Mouse (Mus musculus) lung, postnatal 25 days (tissue): Measurements from ENCODE around the gene Celf2.

ENCODE experiments used
- DNase-seq: peaks from one replicate; pipeline ENCODE4 v3.0.0; 2022; ENCODE audit warnings: low spot score

Gene Celf2

DNA sequence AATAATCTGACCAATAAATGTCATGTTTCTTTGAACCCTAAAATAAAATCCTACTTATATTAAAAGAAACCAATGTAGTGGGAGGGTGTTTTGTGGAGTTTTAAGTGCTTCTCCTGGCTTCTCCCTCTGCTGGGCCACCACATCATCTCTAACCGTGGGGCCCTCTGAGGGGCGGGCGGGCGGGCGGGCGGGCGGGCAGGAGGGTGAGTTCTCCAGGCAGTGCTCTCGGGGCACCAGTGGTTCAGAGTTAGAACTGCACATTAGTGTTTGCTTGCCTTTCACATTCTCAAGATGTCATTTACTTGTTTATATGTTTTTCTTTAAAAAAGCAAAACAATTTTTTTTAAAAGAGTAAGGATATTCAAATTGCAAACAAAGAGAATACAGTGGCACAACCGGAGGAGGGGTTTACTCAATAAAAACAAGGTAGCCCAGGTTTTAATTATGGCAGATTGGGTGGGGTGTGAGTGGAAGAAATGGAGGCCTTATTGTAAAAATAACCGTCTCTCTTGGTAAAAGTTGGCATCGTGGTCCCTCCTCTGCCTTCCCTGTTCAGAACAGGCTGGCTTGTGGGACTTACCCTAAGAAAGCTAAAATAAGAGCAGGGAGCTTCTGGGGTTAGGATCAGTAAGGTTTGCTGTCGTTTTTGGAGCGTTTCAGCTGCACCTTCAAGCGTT is 962.8 kb downstream of the Celf2 start:
- no peak for DNase-seq

DNA sequence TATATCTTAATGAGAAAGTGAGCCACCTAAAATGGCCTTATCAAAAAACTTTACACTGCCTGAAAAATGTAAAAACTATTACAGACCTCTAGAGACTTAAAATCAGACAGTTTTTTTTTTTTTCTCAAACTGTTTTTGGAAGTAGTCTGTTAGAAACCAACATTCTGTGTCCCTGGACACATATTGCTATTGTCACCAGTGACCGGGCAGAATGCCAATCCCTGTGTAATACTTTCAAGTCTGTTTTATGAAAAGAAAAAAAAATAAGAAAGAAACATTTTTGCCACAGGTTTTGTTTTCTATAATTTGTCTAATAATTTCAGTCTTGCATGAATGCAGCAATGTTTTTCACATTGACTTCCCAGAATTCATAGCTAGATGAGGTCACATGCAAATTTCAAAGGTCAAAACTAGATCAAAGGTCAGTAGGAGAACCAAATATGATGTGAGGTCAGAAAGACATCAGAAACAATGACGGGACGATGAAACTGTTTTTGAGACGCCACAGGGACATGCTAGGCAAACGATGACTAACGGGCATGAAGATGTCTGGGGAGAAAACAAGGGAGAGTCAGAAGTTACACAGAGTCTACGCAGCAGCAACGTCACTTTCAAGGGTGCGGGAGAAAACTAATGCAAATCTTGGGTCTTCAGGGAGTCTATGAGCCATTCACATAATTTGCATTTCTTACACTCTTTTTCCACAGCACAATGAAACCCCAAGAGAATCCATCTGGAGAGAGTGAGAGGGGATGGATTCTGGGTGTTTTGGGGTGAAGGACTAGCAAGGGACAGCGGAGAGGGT is 964.0 kb downstream of the Celf2 start:
- no peak for DNase-seq

GRCm38 (mm10) chr2:6543650-6544049 is 965.7 kb downstream of the Celf2 start:
- no peak for DNase-seq

DNA sequence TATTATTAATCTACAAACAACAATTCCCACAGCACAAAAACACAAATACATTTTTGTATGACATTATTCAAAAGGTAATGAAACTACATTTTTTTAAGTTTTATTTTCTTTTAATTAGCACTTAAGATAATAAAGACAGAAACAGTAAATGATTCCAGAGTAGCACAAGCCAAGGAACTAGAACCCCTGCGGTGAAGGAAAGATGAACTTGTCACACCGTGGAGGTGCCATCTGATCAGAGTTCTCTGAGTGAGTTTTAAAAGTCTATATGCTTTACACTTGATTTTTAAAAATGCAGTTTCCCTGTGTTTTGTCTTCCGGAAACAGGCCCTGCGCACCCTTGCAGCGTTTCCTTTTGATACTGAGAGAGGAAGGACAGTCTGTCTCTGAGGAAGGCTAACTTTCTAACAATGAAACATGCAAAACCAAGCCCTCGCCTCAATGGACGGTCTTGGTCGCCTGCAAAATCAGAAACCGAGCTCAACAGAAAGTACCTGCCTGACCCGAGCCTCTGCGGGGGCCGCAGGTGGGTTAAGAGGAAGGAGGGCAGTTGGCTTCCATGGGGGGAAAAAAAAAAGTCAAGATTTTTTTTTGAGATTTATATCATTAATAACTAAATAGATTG is 966.7 kb downstream of the Celf2 start:
- DNase-seq, result no peak

GRCm38 (mm10) chr2:6540825-6541224 is 968.5 kb downstream of the Celf2 start:
- no peak for DNase-seq

DNA sequence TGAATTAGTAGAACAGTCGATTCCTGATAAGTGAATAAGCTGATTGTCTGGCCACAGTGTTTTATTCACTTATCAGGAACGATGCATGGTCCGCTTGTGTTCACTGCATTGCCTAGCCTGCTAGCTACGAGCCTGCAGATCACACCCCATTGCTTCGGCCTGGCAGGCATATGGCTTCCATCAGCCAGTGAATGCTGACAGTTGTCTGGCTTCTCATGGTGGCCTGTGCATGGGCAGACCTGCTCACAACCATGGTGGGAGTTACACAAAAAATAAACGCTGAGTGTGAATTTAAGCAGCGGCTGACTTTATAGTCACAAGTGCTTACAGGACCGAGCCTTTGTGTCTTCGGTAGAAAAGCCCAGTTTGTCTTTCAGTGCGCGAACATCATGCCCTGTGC is 969.3 kb downstream of the Celf2 start:
- peak; percentile 18 for DNase-seq

DNA sequence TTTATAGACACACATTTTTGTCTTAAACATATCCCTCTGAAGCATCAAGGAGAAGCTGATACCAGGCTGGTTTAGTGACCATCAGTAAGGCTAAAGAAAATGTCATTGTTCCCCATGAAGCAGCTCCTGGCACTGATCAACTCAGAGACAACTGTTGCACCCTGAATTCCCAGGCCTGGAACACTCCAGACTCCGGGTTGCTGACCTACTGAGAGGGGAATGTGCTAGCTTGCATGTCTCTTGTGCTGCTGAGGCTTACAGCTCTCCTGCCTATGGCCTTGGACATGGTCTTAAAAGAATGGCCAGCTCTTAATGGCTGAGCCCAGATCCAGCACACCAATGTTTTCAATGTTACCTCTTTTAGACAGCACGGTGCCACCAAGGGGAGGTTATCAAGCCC is 970.9 kb downstream of the Celf2 start:
- no peak for DNase-seq

DNA sequence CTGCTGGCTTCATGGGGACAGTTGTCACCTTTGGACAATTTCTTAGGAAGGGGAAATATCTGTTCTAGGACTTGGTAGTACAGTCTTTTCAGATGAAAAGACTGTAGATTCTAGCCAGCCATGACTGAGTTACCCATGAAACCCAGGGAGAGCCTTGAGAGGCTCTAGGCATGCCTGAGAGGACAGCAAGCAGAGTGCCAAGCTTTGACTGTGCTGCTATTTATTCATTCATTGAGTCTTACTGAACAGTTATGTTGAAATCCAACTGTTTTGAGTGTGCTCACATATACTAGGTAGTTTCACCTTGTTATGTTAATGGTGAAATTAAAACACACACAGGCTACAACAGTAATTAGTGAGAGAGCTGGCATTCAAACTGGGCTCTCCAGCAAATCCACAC is 971.3 kb downstream of the Celf2 start:
- DNase-seq, result peak; percentile 26

- DNase-seq, result no peak
Measured at GRCm38 (mm10) chr2:6537326-6537725, 972.0 kb downstream of the Celf2 start.

DNA sequence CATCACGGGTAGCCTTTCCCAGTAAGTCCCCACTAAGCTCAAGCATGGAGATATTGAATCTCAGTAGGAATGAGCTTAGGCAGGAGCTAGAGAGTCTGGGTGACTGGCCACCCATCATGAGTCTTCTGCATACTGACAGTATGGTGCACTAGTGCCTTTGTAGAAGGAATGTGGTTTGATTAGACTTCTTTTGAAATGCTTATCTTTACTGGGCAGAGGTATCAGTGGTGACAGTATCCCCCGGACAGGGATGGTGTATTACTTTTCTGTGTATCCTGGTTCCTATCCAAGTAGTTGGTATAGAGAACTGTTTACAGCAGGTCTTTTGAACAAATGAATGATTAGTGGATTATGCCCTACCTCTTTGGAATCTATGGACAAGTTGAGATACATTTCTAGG is 973.0 kb downstream of the Celf2 start:
- no peak for DNase-seq

DNA sequence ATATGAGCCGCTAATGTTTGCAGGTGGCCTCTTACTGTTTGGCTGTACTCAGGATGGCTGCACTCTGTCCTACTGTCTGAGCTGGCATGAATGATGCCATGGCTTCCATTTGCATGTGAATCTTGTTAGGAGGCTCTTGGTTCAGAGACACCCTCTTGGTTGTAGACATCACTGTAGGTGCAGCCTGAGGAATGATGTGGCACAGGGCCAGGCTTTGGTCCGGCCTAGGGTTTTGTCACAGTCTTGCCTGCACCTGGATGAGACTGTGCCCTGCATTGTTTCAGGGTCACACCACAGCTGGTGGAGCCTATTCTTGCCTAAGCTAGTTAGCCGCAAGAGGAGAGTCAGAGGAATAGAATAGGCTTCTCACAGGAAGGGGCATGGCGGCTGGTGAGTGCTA is 977.0 kb downstream of the Celf2 start:
- no peak for DNase-seq

GRCm38 (mm10) chr2:6528076-6528475 is 981.3 kb downstream of the Celf2 start:
- DNase-seq, result no peak

DNA sequence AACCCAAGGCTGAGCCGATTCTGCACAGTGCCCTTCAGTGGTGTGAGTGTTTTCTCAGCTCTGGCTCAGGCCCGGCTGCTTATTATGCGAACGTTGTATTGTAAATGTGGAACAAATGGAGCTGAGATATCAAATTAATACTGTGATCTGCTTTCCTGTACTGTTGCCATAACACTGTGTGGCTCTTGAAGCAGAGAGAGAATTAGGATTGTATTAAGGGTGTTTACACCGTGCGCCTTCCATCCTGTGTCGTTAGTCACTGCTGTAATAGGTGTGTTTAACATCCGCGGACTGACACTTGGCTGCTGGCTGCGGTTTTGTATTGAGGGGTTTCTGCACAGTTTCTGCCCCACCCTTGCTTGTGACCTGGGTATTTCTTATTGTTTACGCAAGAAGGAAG is 982.5 kb downstream of the Celf2 start:
- no peak for DNase-seq

DNA sequence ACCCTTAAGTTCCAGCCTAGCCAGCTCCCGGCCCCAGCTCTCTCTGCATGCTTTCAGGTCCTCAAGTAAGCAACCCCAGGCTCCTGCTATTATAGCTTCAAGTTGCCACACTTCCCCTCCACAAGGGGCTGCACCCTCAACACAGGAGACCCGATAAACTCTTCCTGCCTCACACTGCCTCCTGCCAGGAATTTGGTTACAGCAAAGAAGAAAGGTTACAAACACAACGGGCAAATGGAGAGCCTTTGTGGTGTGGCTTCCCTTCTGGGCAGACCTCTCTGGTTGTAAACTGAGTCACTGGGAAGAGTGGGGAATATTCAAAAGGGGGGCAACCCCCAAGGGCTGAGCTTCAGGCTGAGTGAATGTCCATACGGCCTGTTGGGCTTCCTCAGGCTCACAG is 983.1 kb downstream of the Celf2 start:
- no peak for DNase-seq

DNA sequence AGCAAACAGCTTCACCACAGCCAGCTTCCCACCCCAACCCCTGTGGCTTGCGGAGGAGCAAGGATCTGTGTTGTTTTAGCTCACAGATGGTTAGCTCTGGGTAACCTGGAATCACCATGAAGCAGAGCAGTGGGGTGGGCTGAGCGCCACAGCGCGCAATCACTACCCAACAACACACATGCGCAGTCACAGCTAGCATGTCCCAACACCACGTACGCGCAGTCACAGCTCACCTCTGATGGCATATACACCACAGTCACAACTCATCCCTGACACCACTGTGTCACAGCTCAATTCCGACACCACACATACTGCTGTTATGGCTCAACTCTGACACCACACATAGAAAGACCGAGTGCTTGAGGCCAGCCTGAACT is 985.5 kb downstream of the Celf2 start:
- DNase-seq, result no peak

DNA sequence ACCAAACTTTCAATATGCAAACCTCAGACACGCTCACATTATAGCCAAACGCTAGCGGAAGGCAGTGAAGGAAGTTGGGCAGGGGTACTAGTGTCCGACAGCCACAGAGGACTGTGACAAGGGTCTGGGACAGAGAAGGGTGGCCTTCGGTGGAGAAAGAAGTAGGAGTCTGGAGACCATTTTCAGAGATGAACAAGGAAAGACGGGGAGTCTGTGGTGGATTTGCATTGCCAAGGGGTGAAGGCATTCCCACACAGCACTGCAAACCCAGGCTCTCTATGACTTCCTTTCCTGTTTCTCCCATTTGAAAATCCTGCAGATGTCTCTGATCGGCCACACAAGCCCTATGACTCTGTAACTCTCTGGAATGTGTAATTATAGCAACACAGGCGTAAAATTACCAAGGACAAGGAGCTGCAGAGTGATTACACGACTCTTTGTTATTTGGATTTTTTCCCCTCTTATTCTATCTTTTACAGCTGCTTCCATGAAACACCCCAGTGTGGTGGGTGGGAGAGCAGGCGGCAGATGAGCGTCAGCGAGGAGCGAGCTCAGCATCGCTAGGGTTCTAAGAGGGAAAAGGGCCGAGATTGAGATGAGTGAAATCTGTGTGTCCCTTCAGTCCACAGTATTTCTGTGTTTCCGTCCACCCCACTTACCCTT is 986.0 kb downstream of the Celf2 start:
- no peak for DNase-seq

- DNase-seq, result no peak
Measured at GRCm38 (mm10) chr2:6522411-6522810, 987.0 kb downstream of the Celf2 start.

- DNase-seq, result no peak
Measured at GRCm38 (mm10) chr2:6513176-6513575, 996.2 kb downstream of the Celf2 start.

DNA sequence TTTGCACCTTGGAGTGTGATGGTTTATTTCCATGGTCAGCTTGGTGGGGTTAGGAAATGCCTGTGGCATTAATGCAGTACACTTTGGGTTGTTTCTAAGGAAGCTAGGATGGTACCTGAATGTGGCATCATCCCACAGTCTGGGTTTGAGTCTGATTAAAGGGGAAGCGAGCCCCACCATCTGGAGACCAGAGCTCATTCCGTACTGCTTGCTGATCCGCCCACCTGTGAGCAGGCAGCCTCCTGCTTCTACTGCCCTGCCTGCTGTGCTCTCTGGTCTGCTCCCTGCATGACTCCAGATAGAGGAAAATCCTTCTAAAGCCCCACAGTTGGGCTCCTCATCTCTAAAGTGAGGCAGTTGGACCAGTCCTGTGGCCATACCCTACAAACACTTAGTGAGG is 1002.3 kb downstream of the Celf2 start:
- DNase-seq, result no peak

- no peak for DNase-seq
Measured at GRCm38 (mm10) chr2:6505979-6506811, 1003.2 kb downstream of the Celf2 start.

DNA sequence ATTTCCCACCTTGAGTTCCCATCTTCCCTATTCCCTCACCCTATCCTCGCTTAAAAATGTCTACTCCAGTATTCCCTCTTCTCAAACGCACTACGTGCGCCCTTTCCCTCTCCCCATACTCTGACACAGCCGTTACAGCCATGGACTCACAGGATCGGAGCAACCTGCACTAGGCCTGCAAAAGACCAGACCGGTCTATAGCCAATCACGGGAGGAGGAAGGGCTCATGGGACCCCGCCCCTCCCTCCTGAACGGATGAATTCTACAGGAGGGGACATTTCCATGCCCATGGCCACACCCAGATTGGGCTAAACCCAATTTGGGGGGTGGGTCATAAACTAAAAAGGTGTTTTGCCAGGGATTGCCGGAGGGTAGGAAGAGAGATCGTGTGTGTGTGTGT is 1003.8 kb downstream of the Celf2 start:
- DNase-seq, result no peak

DNA sequence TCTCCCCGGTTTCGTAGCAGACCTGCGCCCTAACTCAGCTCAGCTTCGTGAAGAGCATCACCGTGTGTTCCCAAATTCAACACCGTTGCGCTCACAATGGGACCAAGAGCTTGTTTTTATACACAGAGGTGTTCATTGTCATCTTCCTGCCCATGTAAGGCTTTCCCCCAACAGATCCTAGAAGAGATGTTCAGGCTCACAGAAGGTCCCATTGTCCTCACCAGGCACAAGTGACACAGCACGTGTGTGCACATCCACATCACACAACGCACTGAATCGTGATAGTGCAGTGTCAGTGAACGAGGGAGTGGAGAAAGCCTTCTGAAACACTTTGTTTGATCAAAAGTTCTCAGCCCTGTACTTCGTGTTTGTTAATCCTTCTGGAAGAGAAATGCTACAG is 1011.3 kb downstream of the Celf2 start:
- DNase-seq, result no peak
